Mouse (Mus musculus): ENCODE measurements at regions not wholly inside any gene's neighbourhood (a gene's known extent, or its start where the extent isn't known, plus 50 kb on each side); places are given as distances from the start of the nearest gene placed in this dataset.

- Histone ChIP-seq H3K4me3 (no peak overlapping the region), H3K9ac (no peak overlapping the region), H3K9me3 (no peaks in the 10 kb centered on the region), H3K27ac (no peak overlapping the region), H3K4me2 (replicated peaks) (no peak overlapping the region), H3K4me1 (0 out of 2 replicates have a peak, but pooled peaks cover 1% of the 10 kb centered on the region), H3K27me3 (replicated peaks) (no peaks in the 10 kb centered on the region), H3K36me3 (no peaks in the 10 kb centered on the region)
- 92% methylated on average over 10 of the region's 10 CpGs for WGBS
- ATAC-seq (ENCODE audit: low FRiP score, low read depth): no peak
These were observed 228.8 kb upstream of the Klf3 start for GRCm38 (mm10) chr5:64574386-64574785.

- Histone ChIP-seq H3K9ac (no peak overlapping the region), H3K27me3 (replicated peaks) (no peaks in the 10 kb centered on the region), H3K4me1 (peaks cover 11% of the 10 kb centered on the region), H3K27ac (no peak overlapping the region), H3K4me3 (no peak overlapping the region), H3K9me3 (no peaks in the 10 kb centered on the region), H3K4me2 (replicated peaks) (no peak overlapping the region), H3K36me3 (no peaks in the 10 kb centered on the region)
- WGBS: 59% methylated on average over 6 of the region's 6 CpGs
- ATAC-seq (ENCODE audit: low FRiP score, low read depth): no peak
These were observed 227.3 kb upstream of the Klf3 start for GRCm38 (mm10) chr5:64575896-64576295.

- ATAC-seq (ENCODE audit: low FRiP score, low read depth): no peak
- H3K4me3 ChIP-seq: no peak overlapping the region
- no peak overlapping the region for H3K27ac ChIP-seq
- H3K4me2 ChIP-seq (replicated peaks): no peak overlapping the region
- 90% methylated on average over 19 of the region's 19 CpGs for WGBS
- H3K36me3 ChIP-seq: no peaks in the 10 kb centered on the region
- no peak overlapping the region for H3K9ac ChIP-seq
- H3K27me3 ChIP-seq (replicated peaks): no peaks in the 10 kb centered on the region
- H3K9me3 ChIP-seq: no peaks in the 10 kb centered on the region
- peaks cover 11% of the 10 kb centered on the region for H3K4me1 ChIP-seq
These were observed 226.5 kb upstream of the Klf3 start for GRCm38 (mm10) chr5:64576426-64577262.

GRCm38 (mm10) chr5:64577424-64577823, 225.8 kb upstream of the Klf3 start:
- H3K9ac ChIP-seq: no peak overlapping the region
- no peaks in the 10 kb centered on the region for H3K27me3 ChIP-seq (replicated peaks)
- H3K9me3 ChIP-seq: no peaks in the 10 kb centered on the region
- no peak overlapping the region for H3K4me2 ChIP-seq (replicated peaks)
- no peak for ATAC-seq (ENCODE audit: low FRiP score, low read depth)
- no peak overlapping the region for H3K4me3 ChIP-seq
- no peaks in the 10 kb centered on the region for H3K36me3 ChIP-seq
- 76% methylated on average over 7 of the region's 7 CpGs for WGBS
- H3K4me1 ChIP-seq: peaks cover 11% of the 10 kb centered on the region
- no peak overlapping the region for H3K27ac ChIP-seq

GRCm38 (mm10) chr5:64578536-64578935, 224.7 kb upstream of the Klf3 start:
- Histone ChIP-seq H3K27me3 (replicated peaks) (no peaks in the 10 kb centered on the region), H3K4me3 (no peak overlapping the region), H3K36me3 (no peaks in the 10 kb centered on the region), H3K9me3 (no peaks in the 10 kb centered on the region), H3K4me2 (replicated peaks) (no peak overlapping the region), H3K4me1 (peaks cover 11% of the 10 kb centered on the region), H3K9ac (no peak overlapping the region), H3K27ac (no peak overlapping the region)
- WGBS: 95% methylated on average over 6 of the region's 6 CpGs
- no peak for ATAC-seq (ENCODE audit: low FRiP score, low read depth)

GRCm38 (mm10) chr5:64579086-64579485, 224.1 kb upstream of the Klf3 start:
- H3K36me3 ChIP-seq: no peaks in the 10 kb centered on the region
- H3K9ac ChIP-seq: no peak overlapping the region
- no peak for ATAC-seq (ENCODE audit: low FRiP score, low read depth)
- WGBS: 37% methylated on average over 5 of the region's 5 CpGs
- H3K4me3 ChIP-seq: no peak overlapping the region
- no peaks in the 10 kb centered on the region for H3K9me3 ChIP-seq
- no peak overlapping the region for H3K27ac ChIP-seq
- H3K4me1 ChIP-seq: peaks cover 11% of the 10 kb centered on the region
- H3K4me2 ChIP-seq (replicated peaks): no peak overlapping the region
- H3K27me3 ChIP-seq (replicated peaks): no peaks in the 10 kb centered on the region

- 4% methylated on average over 14 of the region's 14 CpGs for WGBS
- Histone ChIP-seq H3K27me3 (replicated peaks) (no peaks in the 10 kb centered on the region), H3K36me3 (no peaks in the 10 kb centered on the region), H3K4me3 (no peak overlapping the region), H3K9ac (0 out of 2 replicates have a peak overlapping the region, but pooled peaks have one; percentile 1), H3K9me3 (no peaks in the 10 kb centered on the region), H3K27ac (peak overlapping the region; percentile 46; the same call in 1 of the 2 replicates), H3K4me1 (peaks cover 11% of the 10 kb centered on the region), H3K4me2 (replicated peaks) (peak overlapping the region; percentile 47)
- ATAC-seq (ENCODE audit: low FRiP score, low read depth): peak; percentile 79
These were observed 223.5 kb upstream of the Klf3 start for GRCm38 (mm10) chr5:64579494-64580339.

- Histone ChIP-seq H3K36me3 (no peaks in the 10 kb centered on the region), H3K9me3 (no peaks in the 10 kb centered on the region), H3K9ac (no peak overlapping the region), H3K4me2 (replicated peaks) (peak overlapping the region; percentile 47; the same call in 1 of the 2 replicates), H3K4me1 (peaks cover 11% of the 10 kb centered on the region), H3K4me3 (no peak overlapping the region), H3K27me3 (replicated peaks) (no peaks in the 10 kb centered on the region), H3K27ac (no peak overlapping the region)
- WGBS: 70% methylated on average over 3 of the region's 3 CpGs
- no peak for ATAC-seq (ENCODE audit: low FRiP score, low read depth)
These were observed 222.9 kb upstream of the Klf3 start for GRCm38 (mm10) chr5:64580340-64580723.

GRCm38 (mm10) chr5:64580786-64581445, 222.3 kb upstream of the Klf3 start:
- no peaks in the 10 kb centered on the region for H3K9me3 ChIP-seq
- H3K9ac ChIP-seq: no peak overlapping the region
- no peak for ATAC-seq (ENCODE audit: low FRiP score, low read depth)
- peaks cover 11% of the 10 kb centered on the region for H3K4me1 ChIP-seq
- WGBS: 91% methylated on average over 6 of the region's 6 CpGs
- no peaks in the 10 kb centered on the region for H3K27me3 ChIP-seq (replicated peaks)
- no peak overlapping the region for H3K27ac ChIP-seq
- H3K4me3 ChIP-seq: no peak overlapping the region
- no peaks in the 10 kb centered on the region for H3K36me3 ChIP-seq
- no peak overlapping the region for H3K4me2 ChIP-seq (replicated peaks)

GRCm38 (mm10) chr5:64581461-64581860, 221.7 kb upstream of the Klf3 start:
- H3K4me1 ChIP-seq: peaks cover 11% of the 10 kb centered on the region
- H3K4me3 ChIP-seq: no peak overlapping the region
- H3K4me2 ChIP-seq (replicated peaks): no peak overlapping the region
- H3K36me3 ChIP-seq: no peaks in the 10 kb centered on the region
- no peaks in the 10 kb centered on the region for H3K27me3 ChIP-seq (replicated peaks)
- WGBS: 72% methylated on average over 8 of the region's 8 CpGs
- no peaks in the 10 kb centered on the region for H3K9me3 ChIP-seq
- H3K9ac ChIP-seq: no peak overlapping the region
- ATAC-seq (ENCODE audit: low FRiP score, low read depth): no peak
- no peak overlapping the region for H3K27ac ChIP-seq

GRCm38 (mm10) chr5:64582031-64582430, 221.2 kb upstream of the Klf3 start:
- Histone ChIP-seq H3K4me2 (replicated peaks) (no peak overlapping the region), H3K27ac (no peak overlapping the region), H3K27me3 (replicated peaks) (no peaks in the 10 kb centered on the region), H3K4me3 (no peak overlapping the region), H3K9ac (no peak overlapping the region), H3K9me3 (no peaks in the 10 kb centered on the region), H3K36me3 (no peaks in the 10 kb centered on the region), H3K4me1 (peaks cover 11% of the 10 kb centered on the region)
- no peak for ATAC-seq (ENCODE audit: low FRiP score, low read depth)
- WGBS: 77% methylated on average over 9 of the region's 9 CpGs

GRCm38 (mm10) chr5:64584308-64584707, 218.9 kb upstream of the Klf3 start:
- Histone ChIP-seq H3K4me1 (peaks cover 16% of the 10 kb centered on the region), H3K4me3 (no peak overlapping the region), H3K9ac (no peak overlapping the region), H3K9me3 (no peaks in the 10 kb centered on the region), H3K4me2 (replicated peaks) (no peak overlapping the region), H3K27ac (no peak overlapping the region), H3K27me3 (replicated peaks) (no peaks in the 10 kb centered on the region), H3K36me3 (no peaks in the 10 kb centered on the region)
- WGBS: 83% methylated on average over 1 of the region's 1 CpGs
- no peak for ATAC-seq (ENCODE audit: low FRiP score, low read depth)

All from neural tube, embryonic 12.5 days (tissue).